Mouse (Mus musculus) CD4-positive, CD25-positive, alpha-beta regulatory T cell, adult 4 months (primary cell): ENCODE results near the gene Hras. TPM values are rescaled to one million over a fixed set of nuclear protein-coding genes. Genes with fewer than 3 reads are reported as not detected.

ENCODE experiments used
- ATAC-seq: one replicate; pipeline ENCODE4 v1.8.0; 2017
- polyA plus RNA-seq, 2 experiments: library from polyadenylated mRNA; unstranded; fragments of 100-300 nt; shearing (Covaris generic); gene quantifications; one replicate each; pipeline ENCODE4 v1.2.1; 2017

Hras gene
- polyA plus RNA-seq, result 1 to 10 TPM; 3.8 to 4.3 TPM

DNA sequence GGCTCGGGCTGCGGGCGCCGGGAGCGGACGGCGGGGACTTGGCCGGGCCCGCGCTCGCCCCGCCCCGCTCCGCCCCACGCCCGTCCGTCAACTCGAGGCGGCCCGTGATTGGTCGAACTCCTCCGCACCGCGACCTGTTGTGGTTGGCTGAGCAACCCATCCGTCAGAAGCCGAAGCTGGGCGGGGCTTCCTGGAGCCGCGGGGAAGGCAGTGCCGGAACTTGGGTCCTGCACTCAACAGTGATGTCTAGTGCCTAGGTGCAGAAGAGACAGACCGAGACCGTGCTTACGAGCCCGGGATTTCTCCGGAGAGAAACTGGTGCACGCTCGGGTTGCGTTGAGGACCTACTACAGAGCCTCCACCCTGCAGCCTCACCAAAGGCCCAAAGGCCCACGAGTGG is at the start of gene Hras, which contains the start of gene Lrrc56:
TSS of gene Hras (minus strand) at position 58 of the 400 bp plus-strand sequence.
TSS of gene Lrrc56 (plus strand) at position 210 of the 400 bp plus-strand sequence.
- ATAC-seq, result peak; percentile 97

- no peak for ATAC-seq
These were observed 37.7 kb upstream of the Hras start for GRCm38 (mm10) chr7:141231551-141231950.

DNA sequence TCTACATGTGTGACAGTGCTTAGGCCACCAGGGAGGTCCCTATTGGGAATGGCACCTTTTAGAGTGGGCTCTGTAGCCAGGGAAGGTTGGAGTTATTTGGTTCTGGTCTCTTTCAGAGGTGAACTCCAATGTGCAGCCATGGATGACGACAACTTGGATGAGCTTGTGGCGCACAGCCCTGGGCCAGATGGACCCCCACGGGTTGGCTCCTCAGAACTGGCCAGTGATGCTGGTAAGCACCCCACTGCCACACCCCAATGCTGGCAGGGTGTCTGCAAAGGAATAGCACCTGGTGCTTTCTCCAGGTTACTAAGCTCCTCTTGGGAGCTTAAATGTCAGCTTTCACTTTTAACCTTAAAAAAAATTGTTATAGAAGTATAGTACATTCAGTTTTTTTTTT is 37.3 kb upstream of the Hras start:
- no peak for ATAC-seq

DNA sequence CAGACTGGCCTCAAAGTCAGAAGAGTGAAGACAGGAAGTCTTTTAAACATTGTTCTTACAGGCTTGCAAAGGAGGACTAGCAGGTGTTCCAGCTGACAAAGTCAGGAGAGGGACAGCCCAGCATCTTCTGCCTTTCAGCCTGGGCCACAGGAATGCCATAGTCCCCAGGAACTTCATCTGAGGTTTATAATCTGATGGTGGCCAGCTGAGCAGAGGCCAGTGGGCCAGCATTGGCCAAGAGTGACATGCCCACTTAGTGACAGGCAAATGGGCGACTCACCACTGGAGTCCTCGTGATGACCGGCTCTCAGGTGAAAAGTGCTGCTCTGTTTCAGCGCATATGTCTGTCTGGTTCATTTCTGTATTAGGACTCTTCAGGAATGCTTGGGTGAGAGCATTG is 36.8 kb upstream of the Hras start:
- ATAC-seq, result no peak

DNA sequence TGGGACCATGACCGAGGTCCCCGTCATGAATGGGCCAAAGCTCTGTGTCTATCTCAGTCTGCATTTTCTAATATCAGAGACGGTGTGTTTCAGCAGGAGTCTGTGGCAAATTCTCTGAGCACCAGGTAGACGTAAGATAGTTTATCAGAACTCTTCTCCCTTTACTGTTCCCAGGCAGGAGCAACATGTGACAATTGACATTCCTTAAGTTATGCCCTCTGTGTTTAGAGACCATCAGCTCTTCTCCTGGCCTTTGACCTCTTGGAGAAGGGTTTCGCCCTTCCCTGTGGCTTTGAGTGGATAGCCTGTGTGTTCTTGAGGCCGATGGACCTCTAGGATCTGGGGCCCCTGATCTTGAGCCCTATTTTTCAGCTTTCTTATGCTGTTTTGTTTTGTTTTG is 35.9 kb upstream of the Hras start:
- ATAC-seq, result no peak

GRCm38 (mm10) chr7:141228279-141229067 is 34.7 kb upstream of the Hras start, which contains the start of gene Phrf1:
TSS of gene Phrf1 (plus strand) at chr7:141228784.
- peak; percentile 95 for ATAC-seq

- ATAC-seq, result no peak
These were observed 34.0 kb upstream of the Hras start for GRCm38 (mm10) chr7:141227796-141228195.

GRCm38 (mm10) chr7:141226535-141226934 is 32.7 kb upstream of the Hras start:
- no peak for ATAC-seq

DNA sequence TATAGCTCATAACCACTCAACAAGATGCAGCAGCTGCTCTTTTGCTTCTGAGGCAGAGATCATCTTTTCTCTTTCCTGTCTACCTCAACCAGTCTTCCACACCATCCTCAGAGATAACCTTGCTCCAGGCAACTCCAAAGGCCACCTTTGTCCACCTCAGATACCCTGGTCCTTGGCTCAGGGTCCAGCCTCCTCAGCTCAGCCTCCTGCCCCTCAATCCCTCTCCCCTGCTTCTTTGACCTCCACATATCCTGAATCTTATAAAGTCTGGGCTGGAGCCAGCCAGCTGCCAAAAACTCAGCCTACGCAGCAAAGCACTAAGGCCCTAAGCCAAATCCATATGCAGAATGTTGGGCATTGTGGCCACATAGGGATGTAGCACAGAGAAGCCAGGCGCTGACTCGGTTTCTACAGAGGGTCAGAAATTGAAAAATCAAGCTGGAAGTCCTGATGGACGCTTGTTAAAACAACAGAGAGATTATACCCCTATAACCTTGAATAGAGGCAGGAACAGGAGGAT is 29.0 kb upstream of the Hras start:
- ATAC-seq, result no peak

GRCm38 (mm10) chr7:141222126-141222467 is 28.3 kb upstream of the Hras start:
- no peak for ATAC-seq

DNA sequence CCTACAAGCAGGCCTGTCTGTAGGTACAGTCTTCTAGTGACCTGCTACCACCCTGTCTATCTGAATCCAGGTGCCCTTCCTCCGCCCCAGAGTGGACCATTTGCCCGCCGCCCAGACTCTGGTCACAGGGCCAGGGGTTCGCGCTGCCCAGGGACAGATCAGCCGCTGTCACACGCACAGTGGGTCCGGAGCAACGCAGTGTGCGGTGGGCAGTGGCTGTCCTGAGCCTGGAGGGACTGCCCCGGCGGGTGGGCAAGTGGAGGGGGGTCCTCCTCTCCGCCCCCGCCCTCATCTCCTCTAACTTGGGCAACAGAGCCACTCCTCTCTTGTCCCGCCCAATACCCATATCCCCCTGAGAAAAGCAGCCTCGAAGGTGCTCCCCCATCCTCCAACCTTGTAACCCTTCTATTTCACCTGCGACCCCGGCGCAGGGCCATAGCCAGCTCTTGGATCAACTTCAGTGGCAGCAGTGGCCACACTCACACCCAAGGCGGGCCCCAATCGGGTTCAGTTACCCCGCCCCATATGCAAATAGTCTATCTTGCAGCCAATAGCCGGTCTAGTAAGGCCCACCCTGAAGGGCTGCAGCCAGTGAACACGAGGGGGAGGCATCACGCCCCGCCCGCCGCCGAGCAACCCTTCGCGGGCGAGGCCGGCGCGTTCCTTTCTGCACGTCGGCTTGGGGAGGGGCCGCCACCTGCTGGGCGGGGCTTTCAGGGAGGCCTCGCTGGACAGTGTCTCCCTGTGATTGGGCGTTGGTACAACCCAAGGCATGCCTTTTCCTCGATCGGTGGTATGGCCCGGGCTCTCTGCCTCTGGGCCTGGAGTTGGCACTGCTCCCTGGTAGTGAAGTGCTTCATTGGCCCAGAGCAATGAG is 27.7 kb upstream of the Hras start:
- peak; percentile 93 for ATAC-seq

DNA sequence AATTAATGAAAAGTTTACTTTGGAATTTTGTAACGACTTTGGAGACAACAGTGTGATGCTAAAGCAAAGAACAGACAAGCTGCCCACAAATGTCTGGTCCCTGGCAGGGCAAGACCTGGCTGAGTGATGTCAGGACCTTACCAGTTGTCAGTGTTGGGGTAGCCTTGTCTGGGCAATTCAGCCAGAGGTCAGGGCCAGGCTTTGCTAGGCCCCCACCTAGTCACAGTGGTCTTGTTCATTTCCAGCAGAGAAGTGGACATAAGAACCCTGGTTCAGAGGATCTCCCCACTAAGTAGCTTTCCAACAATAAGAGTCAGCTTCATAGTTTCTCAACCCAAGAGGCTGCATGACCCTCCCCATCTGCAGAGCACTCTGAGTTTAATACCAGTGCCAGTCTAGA is 26.6 kb upstream of the Hras start:
- no peak for ATAC-seq

DNA sequence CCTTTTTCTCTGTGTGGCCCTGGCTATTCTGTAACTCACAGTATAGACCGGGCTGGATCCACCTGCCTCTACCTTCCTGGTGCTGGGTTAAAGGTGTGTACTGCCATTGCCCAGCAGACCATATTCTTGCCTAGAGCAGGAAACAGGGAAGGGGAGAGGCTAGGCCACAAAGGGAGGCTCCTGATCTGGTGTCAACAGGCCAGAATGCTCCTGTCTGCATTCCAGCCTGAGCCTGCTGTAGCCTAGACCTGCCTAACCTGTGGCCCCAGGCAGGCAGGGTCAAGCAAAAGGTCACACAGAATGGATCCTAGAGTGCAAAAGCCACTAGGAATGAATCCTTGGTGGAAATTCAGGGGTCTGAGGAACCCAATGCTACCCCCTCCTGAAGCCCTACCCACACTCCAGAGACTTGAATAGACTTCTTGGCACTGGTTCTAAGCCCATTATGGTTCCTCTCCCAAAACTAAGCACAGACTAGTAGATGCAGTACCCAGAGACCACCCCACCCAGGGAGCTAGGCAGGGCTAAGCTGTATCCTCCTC is 25.8 kb upstream of the Hras start:
- no peak for ATAC-seq

DNA sequence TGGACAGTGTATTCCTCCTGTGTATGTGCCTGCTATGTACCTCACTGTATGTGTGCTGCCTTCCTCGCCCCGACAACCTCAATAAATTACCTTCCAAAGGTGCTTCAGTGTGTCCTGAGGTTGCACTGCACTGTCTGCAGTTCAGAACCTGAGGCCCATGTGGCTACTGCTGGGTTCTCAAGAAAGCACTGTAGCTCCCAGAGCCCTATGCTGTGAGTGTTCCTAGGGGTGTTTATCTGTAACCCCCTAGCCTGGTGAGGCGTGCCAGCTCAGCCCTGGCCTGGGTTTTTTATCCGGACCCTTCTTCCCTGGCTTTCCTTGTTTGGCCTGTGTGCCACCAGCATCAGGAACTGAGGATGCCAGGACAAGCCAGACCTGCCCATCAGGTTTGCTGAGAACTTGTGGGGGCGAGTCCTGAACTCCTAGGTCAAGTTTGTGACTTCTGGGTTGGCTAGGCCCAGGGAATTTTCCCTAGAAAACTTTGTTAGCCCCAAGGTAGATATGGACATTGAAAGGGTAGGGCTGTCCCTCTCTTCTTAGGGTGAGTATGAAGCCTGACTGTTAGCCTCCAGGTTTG is 24.8 kb upstream of the Hras start:
- ATAC-seq, result no peak

- no peak for ATAC-seq
These were observed 24.3 kb upstream of the Hras start for GRCm38 (mm10) chr7:141218141-141218540.

- no peak for ATAC-seq
These were observed 23.7 kb upstream of the Hras start for GRCm38 (mm10) chr7:141217343-141218013.

GRCm38 (mm10) chr7:141216894-141217293 is 23.1 kb upstream of the Hras start:
- no peak for ATAC-seq

GRCm38 (mm10) chr7:141215880-141216733 is 22.3 kb upstream of the Hras start:
- peak; percentile 33 for ATAC-seq

DNA sequence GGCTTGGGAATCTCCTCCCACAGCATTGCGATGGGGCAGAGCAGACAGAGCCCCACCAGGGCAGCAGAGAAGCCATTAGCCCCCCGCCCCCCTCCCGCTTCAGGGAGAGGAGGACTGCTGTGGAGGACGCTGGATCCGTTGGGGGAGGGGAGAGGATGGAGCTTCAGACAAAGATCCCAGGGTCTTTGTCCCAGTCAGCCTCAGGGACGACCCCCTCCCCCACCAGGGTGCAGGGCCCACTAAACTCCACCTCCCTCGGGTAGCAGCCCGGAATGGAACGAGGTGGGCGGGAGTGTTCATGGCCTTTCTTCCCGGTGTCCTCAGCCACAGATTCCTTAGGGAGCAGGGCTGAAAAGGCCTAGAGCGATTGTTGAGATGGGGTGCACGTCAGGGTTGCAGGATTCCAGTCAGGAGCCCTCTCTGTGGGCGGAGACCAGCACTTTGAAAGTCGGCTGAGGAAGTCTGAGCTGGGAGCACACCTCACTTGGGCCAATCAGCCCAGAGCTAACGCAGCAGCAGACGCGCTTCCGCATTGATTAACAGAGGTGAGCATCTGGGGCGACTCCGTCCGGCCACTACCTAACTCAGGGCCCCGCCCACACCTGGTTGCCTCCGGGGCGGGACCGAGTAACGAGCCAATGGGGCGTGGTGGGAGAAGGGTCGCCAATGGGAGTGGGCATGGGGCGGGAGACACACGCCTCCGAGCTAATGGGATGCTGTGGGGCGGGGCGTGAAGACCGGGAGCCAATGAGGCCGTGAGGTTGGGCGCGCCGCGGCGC is 21.5 kb upstream of the Hras start, which contains the start of gene Rassf7:
TSS of gene Rassf7 (plus strand) at position 760 of the 779 bp plus-strand sequence.
- peak; percentile 97 for ATAC-seq

DNA sequence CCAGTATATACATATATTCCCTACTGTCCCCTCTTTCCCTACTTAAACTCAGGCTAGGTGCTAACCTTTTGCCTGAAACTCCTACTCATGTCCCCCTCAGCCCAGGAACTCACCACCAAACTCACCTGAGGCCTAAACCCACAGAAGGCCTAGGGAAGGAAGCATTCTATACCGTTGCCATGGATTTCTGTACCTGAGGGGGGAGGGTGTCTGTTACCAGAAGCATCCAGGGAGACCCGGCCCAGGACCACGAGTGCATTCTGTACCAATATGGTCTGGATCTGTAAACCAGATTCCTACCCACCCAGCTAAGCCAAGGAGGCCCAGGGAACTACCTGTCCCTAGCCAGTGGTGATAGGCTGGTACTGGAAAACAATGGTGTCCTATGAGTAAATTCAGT is 20.5 kb upstream of the Hras start:
- ATAC-seq, result no peak
